Mouse (Mus musculus): ENCODE measurements at regions not wholly inside any gene's neighbourhood (a gene's known extent, or its start where the extent isn't known, plus 50 kb on each side); places are given as distances from the start of the nearest gene placed in this dataset.

DNA sequence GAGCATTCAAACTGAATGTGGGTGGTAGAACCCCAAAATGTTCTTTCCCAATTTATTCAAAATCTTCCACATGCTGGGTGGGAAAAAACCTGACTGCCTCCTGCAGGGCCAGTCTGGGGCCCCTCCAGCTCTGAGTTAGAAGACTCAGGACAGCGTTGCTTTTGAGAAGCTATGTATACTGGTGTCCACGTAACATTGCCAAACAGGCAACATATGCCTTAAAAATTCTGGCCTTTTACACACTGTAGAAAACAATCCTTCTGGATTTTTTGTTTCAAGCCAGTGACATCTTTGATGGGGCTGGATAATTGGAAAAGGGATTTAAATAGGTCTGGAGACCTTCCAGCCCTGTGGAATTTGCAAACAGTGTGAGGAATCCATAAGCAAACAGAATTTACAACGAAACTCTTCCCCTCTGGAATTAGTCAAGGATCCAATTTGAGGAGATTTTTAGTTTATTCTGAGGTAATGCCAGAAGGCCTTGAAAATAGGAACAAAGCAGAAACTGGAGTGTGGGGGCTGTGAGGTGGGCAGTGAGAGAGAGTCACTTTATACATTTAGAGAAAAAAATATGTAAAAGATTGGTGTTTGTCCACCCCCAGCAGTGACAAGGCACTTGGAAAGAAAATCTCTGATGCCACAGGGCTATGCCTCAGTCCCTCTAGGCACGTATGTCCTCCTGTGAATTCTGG is 108.9 kb upstream of the F13a1 start:
- TF ChIP-seq CTCF (conservative IDR thresholded peaks at IDR 0.05; ENCODE audit: low read length) (no peak), NANOG (IDR thresholded peaks at IDR 0.05; ENCODE audit: borderline replicate concordance, low read length) (no peak), POU5F1 (IDR thresholded peaks at IDR 0.05; ENCODE audit: borderline replicate concordance, low read length) (no peak)
